Mouse (Mus musculus) heart, adult 18-20 months (tissue): Measurements from ENCODE around the gene Sox2. TPM values are rescaled to one million over a fixed set of nuclear protein-coding genes. Genes with fewer than 3 reads are reported as not detected.
A peak's percentile ranks its signal among the peaks of the same experiment; 100 is the strongest.

Source experiments
- DNase-seq, 2 experiments: peaks; one replicate each; pipeline ENCODE4 v3.0.0; 2021 to 2022; ENCODE audit warnings: mixed read lengths in 1 of 2
- total RNA-seq, 2 experiments: library from RNA; stranded (reverse); gene quantifications; 2 replicates each; pipeline ENCODE4 v1.2.3; 2021

The Sox2 gene
- total RNA-seq, 2 experiments from 2014 or later: 0.67 TPM; not detected in 1

DNA sequence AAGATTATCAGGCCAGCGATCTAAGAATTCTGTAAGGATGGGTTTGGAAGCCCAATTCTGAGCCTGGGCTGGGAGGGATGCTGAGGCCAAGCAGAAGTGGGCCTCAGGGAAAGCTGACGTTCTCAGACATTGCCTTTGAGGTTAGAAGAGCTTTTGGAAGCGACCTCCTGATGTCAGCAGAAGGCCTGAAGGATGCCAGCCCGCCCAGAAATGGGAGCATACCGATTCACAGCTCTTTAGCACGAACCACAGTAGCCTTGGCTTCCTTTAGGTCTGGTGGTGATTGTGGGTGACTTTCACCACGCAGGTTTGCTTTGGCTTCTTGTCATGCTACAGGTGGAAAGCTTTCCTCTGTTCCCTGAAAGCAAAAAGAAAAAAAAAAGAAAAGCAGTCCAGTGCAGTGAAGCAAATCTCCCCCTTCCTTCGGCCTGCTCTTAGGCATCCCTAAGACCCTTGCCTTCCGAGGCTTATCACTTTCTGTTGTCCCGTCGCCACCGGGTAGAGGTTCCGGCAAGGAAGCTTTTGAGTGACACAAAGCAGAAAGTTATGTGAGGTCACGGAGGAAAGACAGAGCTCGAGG, 6.6 kb upstream of the Sox2 start:
- DNase-seq: no peak

GRCm38 (mm10) chr3:34646169-34646568, 4.0 kb upstream of the Sox2 start:
- no peak for DNase-seq

DNA sequence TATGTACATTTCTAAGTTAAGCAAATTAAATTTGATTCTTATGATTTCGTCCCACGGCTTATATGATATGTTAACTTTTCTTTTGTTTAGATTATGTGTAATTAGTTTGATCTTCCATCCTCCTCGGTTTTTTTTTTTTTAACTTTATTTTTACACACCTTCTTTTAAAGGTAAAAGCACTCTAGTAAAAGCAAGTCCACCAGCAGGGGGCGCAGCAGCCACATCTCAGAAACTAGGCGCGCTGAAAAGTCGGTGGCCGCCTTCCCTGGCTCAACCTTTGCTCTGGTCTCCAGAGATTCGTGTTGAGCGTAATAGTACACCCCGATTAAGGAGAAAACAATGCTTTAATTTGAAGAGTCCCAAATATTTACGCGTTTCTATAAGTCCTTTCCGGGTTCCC, 2.5 kb upstream of the Sox2 start:
- DNase-seq: peak; percentile 53 to 84

GRCm38 (mm10) chr3:34648105-34648832, 1.9 kb upstream of the Sox2 start:
- no peak for DNase-seq

GRCm38 (mm10) chr3:34648833-34649719, 1.1 kb upstream of the Sox2 start:
- DNase-seq: peak in 1 of 2 experiments; percentile 16

GRCm38 (mm10) chr3:34650621-34651361, 586 bp downstream of the Sox2 start:
- DNase-seq: peak in 1 of 2 experiments; percentile 28

- DNase-seq: peak in 1 of 2 experiments; percentile 8
Measured at GRCm38 (mm10) chr3:34651486-34652170, 1.4 kb downstream of the Sox2 start.

DNA sequence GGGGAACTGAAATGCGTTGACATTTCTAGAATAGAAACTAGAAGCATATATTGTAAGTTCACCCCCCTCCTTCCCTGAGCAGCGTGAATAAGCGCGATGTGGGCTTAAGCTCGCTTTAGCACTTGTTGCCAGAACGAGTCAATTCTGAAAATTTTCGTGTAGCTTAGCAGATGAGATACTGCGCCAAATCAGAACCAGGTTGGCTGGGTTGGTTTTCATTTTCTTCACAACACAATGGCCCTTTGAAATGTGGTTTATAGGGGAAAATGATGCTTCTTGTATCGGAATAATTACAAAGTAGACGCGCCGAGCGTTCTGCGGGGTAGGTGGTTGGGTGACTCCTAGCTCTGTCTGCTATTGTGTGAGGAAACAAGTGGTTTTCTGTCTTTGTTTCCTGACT, 2.4 kb downstream of the Sox2 start:
- peak in 1 of 2 experiments; percentile 19 for DNase-seq

DNA sequence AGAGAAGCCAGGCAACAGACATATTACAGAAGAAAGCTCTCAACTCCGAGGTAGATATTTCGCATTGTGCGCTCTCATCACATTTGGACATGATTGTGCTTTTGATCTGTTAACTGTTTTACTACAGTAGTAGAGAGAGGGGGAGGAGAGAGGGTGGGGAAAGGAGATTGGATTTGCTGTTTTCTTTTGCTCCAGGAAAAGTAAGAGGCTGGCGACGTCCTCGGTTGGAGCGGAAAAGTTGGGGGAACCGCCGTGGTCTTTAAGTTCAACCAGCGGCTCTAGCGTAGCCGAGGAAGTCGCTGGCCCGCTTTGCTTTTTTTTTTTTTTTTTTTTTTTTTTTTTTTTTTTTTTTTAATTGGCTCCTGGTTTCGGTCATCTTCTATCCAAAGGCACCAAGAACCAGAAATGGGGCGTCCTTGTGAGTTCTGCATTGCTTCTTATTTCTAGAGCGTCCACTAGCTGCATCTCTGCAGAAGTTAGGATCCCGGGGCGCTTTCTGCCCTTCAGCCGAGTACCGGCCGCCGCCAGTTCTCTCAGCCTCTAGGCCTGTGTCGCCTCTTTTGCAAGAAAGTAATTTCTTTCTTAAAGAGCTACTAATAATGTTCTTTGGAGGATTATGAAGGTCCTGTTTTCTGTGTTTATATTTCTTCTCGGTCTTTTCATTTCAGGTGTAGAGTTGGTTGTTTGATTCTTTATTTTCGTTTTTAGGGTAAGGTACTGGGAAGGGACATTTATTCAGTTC, 3.2 kb downstream of the Sox2 start:
- peak in 1 of 2 experiments; percentile 13 for DNase-seq

DNA sequence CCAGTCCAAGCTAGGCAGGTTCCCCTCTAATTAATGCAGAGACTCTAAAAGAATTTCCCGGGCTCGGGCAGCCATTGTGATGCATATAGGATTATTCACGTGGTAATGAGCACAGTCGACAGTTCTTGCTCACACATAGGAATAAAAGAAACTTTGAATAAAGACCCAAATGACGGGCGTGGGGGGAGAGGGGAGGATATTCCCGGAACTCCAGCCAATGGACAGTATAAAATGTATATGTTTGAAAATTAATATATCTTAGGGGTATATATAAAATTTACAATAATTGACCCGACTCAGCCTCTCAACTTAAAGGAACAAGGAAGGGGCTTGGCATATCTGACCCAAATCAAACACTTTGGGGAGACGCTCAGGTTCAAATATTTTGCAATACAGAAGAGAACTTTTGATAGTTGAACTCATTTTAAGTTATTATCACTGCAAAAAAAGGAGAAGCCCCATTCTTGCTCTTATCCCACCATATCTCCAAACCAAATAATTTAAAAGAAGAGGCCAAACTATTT, 3.8 kb downstream of the Sox2 start:
- no peak for DNase-seq

DNA sequence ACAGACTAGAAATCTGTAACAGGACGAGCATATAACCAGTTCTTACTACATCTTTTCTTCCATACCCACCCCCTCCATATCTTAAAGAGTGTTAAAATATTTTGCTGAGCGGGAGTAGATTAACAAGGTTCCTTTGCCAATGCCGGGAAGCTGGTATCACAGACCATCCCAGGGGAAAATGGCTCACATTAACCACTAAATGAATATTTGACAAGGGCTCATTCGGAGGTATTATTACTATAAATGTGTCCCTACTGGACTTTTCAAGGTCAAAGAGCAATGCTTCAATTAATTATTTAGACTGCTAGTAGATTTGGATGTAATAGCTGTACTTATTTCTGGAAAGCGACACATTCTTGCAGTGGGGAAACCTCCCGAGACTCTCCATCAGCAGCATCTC, 4.6 kb downstream of the Sox2 start:
- DNase-seq: no peak

- no peak for DNase-seq
Measured at GRCm38 (mm10) chr3:34655311-34656075, 5.3 kb downstream of the Sox2 start.

- no peak for DNase-seq
Measured at GRCm38 (mm10) chr3:34656153-34656552, 5.9 kb downstream of the Sox2 start.

- no peak for DNase-seq
Measured at GRCm38 (mm10) chr3:34656813-34657700, 6.9 kb downstream of the Sox2 start.

DNA sequence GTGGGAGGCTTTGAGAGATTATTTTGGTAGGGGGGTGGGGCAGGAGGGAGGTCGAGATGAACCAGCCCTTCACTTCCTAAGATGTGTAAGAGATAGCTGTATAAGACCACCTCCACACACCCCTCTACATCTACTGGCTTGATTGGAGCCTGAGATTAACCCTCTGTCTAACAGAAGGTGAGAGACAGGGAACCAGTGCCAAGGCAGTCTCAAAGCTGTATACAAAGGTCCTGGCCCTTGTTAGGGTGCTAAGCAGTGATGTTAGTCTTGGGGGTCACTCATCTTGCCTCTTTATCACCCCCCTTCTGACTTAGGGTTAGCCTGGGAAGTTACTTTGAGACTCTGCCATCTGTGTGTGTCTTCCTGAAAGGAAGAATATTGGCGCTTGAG, 7.5 kb downstream of the Sox2 start:
- no peak for DNase-seq

DNA sequence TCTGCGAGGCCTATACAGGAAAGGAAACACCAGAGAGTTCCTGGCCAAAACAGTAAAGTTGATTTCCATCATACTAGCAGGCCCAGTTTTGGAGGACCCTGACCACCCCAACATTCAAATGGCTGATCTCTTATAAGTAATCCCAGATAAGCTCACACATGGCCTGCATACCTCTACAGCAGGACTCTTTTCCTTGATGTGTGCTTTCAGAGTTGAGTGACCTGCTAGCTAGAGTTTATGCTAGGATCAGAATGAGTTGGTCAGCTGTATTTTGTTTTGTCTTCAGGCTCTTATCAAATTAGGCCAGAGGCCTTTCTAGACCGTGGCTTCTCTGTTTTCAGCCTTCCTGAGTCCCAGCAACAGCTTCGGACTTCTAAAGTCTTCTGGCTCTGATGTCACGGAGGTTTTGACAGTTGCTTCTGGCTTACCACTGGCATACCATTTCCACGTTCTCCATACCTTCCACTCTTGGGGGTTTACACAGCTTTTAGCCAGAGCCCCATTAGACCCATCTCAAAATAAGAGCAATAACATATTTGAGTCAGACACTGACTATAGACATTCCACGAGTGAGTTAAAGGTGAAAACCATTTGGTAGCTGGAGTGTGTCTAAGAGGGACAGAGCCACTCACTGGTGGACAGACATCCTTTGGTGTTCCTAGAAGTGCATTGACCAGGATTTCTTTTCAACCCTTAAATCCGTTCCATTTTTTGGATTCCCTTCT, 8.2 kb downstream of the Sox2 start:
- no peak for DNase-seq

DNA sequence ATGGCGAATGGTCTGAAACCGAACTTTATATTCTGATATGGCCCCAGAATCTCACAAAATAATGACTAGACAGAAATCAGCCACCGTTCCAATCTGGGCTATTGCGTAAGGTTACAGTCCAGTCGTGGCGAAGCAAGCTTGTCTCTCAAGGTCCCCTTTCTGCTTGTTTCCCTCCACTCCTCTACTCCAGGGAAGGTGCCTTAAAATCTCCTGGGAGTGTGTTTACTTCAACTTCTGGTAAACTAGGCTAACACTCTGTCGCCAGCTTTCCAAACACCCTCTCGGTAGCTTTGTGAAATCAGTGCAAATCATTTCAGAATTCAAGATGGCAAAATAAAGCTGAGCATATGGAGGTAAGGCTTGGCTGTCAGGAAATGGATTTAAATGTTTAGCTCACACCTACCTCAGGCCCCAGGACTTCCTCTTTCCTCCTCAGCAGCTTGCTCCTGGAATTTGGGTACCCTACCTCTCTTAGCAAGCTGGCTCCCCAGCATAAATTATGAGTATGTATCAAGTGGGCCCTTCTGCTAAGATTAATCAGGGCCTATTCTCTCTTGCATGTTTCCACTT, 8.8 kb downstream of the Sox2 start:
- no peak for DNase-seq

- DNase-seq: no peak
Measured at GRCm38 (mm10) chr3:34659861-34660260, 9.7 kb downstream of the Sox2 start.
